Mouse (Mus musculus): Measurements from ENCODE around the gene Mymx. TPM values are rescaled to one million over a fixed set of nuclear protein-coding genes. Genes with fewer than 3 reads are reported as not detected.
A peak's percentile ranks its signal among the peaks of the same experiment; 100 is the strongest.

Gene Mymx
- polyA plus RNA-seq, 1 experiment from 2014 or later: 1.1 TPM

DNA sequence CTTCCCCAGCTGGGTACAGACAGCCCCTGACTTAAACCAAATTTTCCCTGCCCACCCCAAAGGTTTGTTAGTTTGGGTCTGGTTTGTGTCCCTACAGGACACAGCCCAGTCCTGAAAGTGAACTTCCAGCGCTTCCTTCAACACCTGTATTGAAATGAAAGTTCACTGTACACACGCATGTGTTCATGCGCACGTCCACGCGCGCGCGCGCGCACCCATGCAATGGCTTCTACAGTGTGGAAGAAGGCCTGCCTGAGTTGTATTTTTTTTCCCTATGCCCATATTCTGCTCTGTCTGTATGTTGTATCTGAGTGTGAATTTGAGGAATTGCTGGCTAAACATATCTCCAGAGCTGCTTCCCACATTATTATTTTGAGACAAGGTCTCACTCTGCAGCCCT lies 36.8 kb downstream of the Mymx start:
- Histone ChIP-seq H3K4me3 (ENCODE audit: low read depth, low read length) (peak overlapping the region; percentile 68), H3K9ac (ENCODE audit: low read depth, low read length) (peak overlapping the region; percentile 78), H3K36me3 (ENCODE audit: control insufficient read depth, insufficient read depth, low read length) (peaks cover 9% of the 10 kb centered on the region), H3K27ac (ENCODE audit: low read depth, low read length) (no peak overlapping the region; the same call in 1 of the 2 replicates), H3K27me3 (ENCODE audit: control insufficient read depth, insufficient read depth, low read length) (no peaks in the 10 kb centered on the region), H3K4me2 (replicated peaks; ENCODE audit: low read depth, low read length) (peak overlapping the region; percentile 83), H3K4me1 (replicated peaks; ENCODE audit: control insufficient read depth, insufficient read depth, low read length) (peaks cover 3% of the 10 kb centered on the region; the same call in 1 of the 2 replicates), H3K9me3 (ENCODE audit: control insufficient read depth, low read length) (no peaks in the 10 kb centered on the region)
- DNase-seq (ENCODE audit: low spot score) (no peak), ATAC-seq (ENCODE audit: low FRiP score) (no peak)
- 94% methylated on average over 11 of the region's 11 CpGs for WGBS

DNA sequence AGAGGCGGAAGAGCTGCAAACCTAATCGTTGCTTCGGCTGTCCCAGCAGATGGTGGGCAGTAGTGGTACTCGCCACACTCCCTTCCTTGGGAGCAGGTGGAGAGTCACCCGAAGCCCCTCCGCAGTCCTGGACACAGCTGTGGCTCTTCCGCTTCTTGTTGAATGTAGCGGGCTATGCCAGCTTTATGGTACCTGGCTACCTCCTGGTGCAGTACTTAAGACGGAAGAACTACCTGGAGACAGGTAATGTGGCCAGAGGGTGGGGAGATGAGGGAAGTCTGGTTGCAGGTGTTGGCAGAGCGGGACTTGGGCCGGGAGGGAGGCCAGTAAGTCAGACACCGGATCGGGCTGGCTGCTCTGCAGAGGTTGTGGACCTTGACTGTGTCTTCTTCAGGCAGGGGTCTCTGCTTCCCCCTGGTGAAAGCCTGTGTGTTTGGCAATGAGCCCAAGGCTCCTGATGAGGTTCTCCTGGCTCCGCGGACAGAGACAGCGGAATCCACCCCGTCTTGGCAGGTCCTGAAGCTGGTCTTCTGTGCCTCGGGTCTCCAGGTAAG lies 37.3 kb downstream of the Mymx start:
- no peaks in the 10 kb centered on the region for H3K27me3 ChIP-seq (ENCODE audit: control insufficient read depth, insufficient read depth, low read length)
- H3K27ac ChIP-seq (ENCODE audit: low read depth, low read length): peak overlapping the region; percentile 80
- H3K36me3 ChIP-seq (ENCODE audit: control insufficient read depth, insufficient read depth, low read length): peaks cover 6% of the 10 kb centered on the region
- H3K9me3 ChIP-seq (ENCODE audit: control insufficient read depth, low read length): no peaks in the 10 kb centered on the region
- DNase-seq (ENCODE audit: low spot score) (no peak), ATAC-seq (ENCODE audit: low FRiP score) (no peak; the same call in 1 of the 2 replicates)
- H3K4me3 ChIP-seq (ENCODE audit: low read depth, low read length): peak overlapping the region; percentile 68
- peak overlapping the region; percentile 78 for H3K9ac ChIP-seq (ENCODE audit: low read depth, low read length)
- H3K4me2 ChIP-seq (replicated peaks; ENCODE audit: low read depth, low read length): peak overlapping the region; percentile 83
- peaks cover 3% of the 10 kb centered on the region; the same call in 1 of the 2 replicates for H3K4me1 ChIP-seq (replicated peaks; ENCODE audit: control insufficient read depth, insufficient read depth, low read length)
- 16% methylated on average over 18 of the region's 18 CpGs for WGBS

DNA sequence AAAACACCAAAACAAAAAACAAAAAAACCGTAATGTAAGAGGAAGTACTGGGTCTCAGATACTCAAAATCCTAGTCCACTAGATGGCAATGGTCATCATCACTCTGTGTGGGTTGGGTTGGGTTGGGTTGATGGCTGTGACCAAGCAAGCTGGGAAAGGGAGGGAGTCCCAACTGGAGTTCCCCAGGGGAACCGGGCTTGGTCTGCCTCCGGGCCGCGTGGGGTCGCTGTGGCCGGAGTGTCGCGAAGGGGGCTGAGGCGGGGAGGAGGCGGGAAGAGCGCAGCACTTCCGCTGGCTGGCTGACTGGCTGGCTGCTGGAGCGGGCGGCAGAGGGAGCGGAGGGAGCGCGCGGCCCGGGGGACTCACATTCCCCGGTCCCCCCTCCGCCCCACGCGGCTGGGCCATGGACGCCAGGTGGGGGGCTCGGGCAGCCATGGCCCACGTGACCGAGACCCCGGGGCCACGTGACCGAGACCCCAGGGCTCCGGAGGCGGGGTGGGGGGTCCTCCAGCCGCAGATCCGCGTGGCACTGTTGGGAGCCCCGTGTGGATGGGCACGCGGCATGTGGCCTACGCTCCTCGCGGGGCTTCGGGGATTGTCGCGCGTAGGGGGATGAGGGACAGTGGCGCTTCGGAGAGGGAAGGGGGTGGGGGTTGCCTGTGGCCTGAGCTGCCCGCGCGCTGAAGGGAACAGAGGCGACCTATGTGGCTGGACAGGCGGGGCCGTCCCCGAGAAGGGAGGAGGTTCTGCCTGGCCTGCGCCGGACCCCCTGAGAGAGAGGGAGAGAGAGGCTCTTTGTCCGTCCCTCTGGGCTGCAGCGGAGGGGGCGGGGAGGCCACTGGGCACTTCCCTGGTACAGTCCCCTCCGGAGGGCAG lies 38.0 kb downstream of the Mymx start, which contains the start of gene Slc35b2:
Gene Slc35b2 (plus strand): TSS at position 220 of the 876 bp plus-strand sequence.
- H3K36me3 ChIP-seq (ENCODE audit: control insufficient read depth, insufficient read depth, low read length): peaks cover 3% of the 10 kb centered on the region; the same call in 1 of the 2 replicates
- H3K9me3 ChIP-seq (ENCODE audit: control insufficient read depth, low read length): no peaks in the 10 kb centered on the region
- peak; percentile 93 for DNase-seq (ENCODE audit: low spot score)
- under 1% methylated on average over 58 of the region's 61 CpGs for WGBS
- peak within 1 kb of the TSS; percentile 80 for H3K27ac ChIP-seq (ENCODE audit: low read depth, low read length)
- no peaks in the 10 kb centered on the region for H3K27me3 ChIP-seq (ENCODE audit: control insufficient read depth, insufficient read depth, low read length)
- peak within 1 kb of the TSS; percentile 83 for H3K4me2 ChIP-seq (replicated peaks; ENCODE audit: low read depth, low read length)
- peak within 1 kb of the TSS; percentile 68 for H3K4me3 ChIP-seq (ENCODE audit: low read depth, low read length)
- peak; percentile 87 for ATAC-seq (ENCODE audit: low FRiP score)
- peaks cover 3% of the 10 kb centered on the region; the same call in 1 of the 2 replicates for H3K4me1 ChIP-seq (replicated peaks; ENCODE audit: control insufficient read depth, insufficient read depth, low read length)
- H3K9ac ChIP-seq (ENCODE audit: low read depth, low read length): peak within 1 kb of the TSS; percentile 78

DNA sequence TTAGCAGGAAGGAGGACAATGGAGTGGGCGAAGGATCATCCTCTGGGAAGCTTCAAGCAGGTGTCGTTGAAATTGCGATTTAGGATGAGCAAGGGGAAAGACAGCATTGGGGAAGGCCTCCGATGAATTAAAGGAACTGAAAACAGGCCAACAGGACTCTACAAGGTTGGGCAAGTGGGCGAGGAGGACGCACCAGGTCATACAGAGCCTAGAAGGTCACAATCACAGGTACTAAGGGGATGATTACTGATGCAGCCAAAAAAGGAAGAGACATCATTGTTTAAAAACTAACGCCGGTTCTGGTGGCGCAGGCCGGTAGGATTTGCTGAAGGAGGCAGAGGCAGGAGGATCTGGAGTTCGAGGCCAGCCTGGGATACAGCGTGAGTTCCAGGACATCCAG lies 38.7 kb downstream of the Mymx start:
- Histone ChIP-seq H3K4me1 (replicated peaks; ENCODE audit: control insufficient read depth, insufficient read depth, low read length) (peaks cover 3% of the 10 kb centered on the region; the same call in 1 of the 2 replicates), H3K4me2 (replicated peaks; ENCODE audit: low read depth, low read length) (no peak overlapping the region), H3K27ac (ENCODE audit: low read depth, low read length) (0 out of 2 replicates have a peak overlapping the region, but pooled peaks have one; percentile 80), H3K9ac (ENCODE audit: low read depth, low read length) (no peak overlapping the region), H3K4me3 (ENCODE audit: low read depth, low read length) (no peak overlapping the region), H3K36me3 (ENCODE audit: control insufficient read depth, insufficient read depth, low read length) (no peaks in the 10 kb centered on the region), H3K9me3 (ENCODE audit: control insufficient read depth, low read length) (no peaks in the 10 kb centered on the region), H3K27me3 (ENCODE audit: control insufficient read depth, insufficient read depth, low read length) (no peaks in the 10 kb centered on the region)
- DNase-seq (ENCODE audit: low spot score) (no peak), ATAC-seq (ENCODE audit: low FRiP score) (no peak)
- 82% methylated on average over 12 of the region's 12 CpGs for WGBS

DNA sequence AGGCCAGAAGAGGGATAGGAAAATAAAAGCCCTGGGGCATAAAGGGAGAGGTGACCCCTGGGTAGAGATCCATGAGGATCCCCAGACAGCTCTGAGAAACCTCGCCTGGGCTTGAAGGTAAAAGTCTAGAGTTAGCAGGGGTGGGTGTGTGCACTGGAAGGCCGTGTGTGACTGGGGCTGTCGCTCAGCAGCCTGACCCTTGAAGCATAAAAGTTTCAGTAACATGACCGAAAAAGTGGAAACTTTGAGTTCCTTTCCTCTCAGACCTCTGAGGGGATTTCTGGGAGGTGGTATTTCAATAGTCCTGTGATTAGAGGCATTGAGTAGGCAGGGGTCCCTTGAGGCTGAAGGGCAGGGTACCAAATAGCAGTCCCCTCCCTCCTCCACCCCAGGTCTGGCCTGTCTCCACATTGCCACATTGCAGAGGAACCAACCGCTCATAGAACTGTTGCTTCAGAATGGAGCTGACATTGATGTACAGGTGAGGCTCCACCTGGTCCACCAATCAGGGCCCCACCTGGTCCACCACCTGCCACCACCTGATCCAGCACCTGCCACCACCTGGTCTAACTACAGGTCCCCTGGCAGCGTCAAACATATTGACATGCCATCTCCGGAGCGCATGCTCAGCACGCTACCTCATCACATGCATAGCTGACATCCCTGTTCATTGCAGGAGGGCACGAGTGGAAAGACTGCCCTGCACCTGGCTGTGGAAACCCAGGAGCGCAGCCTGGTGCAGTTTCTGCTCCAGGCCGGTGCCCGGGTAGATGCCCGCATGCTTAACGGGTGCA lies 42.0 kb downstream of the Mymx start:
- WGBS: 90% methylated on average over 15 of the region's 15 CpGs
- DNase-seq (ENCODE audit: low spot score): no peak

DNA sequence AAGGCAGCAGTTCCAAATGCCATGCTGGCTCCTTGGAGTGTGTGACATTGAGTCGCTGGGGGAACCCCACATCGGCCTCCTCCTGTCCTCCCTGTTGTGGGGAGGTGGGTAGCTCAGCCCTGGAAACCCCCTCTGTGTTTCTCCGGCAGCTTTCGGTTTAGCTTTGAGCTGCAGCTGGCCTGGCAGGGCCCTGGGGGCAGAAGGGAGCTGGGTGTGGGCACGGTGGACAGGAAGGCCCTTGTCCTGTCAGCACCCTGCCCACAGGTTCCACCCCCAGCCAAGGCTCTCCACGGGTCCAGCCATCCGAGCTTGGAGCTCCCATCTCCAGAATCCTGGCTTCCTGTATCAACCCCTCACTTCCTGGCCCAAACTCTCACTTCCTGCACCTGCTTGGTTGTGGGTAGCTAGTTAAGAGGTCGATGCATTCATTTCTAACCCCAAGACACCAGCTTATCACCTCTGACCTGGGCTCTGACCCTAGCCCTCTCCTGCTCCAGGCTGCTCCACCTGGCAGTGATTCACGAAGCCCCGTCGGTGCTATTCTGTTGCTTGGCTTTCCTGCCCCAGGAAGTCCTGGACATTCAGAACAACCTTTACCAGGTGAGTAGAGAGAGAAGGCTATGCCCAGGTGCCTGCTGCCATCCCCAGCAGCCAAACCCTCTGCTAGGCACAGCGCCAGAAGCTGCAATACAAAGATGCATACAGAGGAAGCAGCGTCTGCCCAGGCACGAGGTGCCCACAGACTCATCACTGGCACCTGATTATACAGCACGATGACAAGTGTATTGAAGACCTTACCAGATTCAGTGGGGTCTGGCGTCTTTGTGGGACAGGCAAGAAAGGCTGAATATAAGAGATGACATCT lies 43.7 kb downstream of the Mymx start:
- H3K9me3 ChIP-seq (ENCODE audit: control insufficient read depth, low read length): no peaks in the 10 kb centered on the region
- WGBS: 69% methylated on average over 16 of the region's 16 CpGs
- no peaks in the 10 kb centered on the region for H3K36me3 ChIP-seq (ENCODE audit: control insufficient read depth, insufficient read depth, low read length)
- H3K4me1 ChIP-seq (replicated peaks; ENCODE audit: control insufficient read depth, insufficient read depth, low read length): 0 out of 2 replicates have a peak, but pooled peaks cover 2% of the 10 kb centered on the region
- no peak overlapping the region for H3K27ac ChIP-seq (ENCODE audit: low read depth, low read length)
- ATAC-seq (ENCODE audit: low FRiP score) (no peak), DNase-seq (ENCODE audit: low spot score) (no peak)
- 0 out of 2 replicates have a peak, but pooled peaks cover 2% of the 10 kb centered on the region for H3K27me3 ChIP-seq (ENCODE audit: control insufficient read depth, insufficient read depth, low read length)
- no peak overlapping the region for H3K4me2 ChIP-seq (replicated peaks; ENCODE audit: low read depth, low read length)
- H3K4me3 ChIP-seq (ENCODE audit: low read depth, low read length): no peak overlapping the region
- no peak overlapping the region for H3K9ac ChIP-seq (ENCODE audit: low read depth, low read length)

More for the DNA sequence above, 42.0 kb downstream of the Mymx start:
- Histone ChIP-seq H3K4me1 (replicated peaks; ENCODE audit: control insufficient read depth, insufficient read depth, low read length) (peaks cover 2% of the 10 kb centered on the region; the same call in 1 of the 2 replicates), H3K27me3 (ENCODE audit: control insufficient read depth, insufficient read depth, low read length) (0 out of 2 replicates have a peak, but pooled peaks cover 2% of the 10 kb centered on the region), H3K36me3 (ENCODE audit: control insufficient read depth, insufficient read depth, low read length) (no peaks in the 10 kb centered on the region), H3K27ac (ENCODE audit: low read depth, low read length) (no peak overlapping the region), H3K4me3 (ENCODE audit: low read depth, low read length) (no peak overlapping the region), H3K9me3 (ENCODE audit: control insufficient read depth, low read length) (no peaks in the 10 kb centered on the region), H3K9ac (ENCODE audit: low read depth, low read length) (no peak overlapping the region), H3K4me2 (replicated peaks; ENCODE audit: low read depth, low read length) (no peak overlapping the region)
- no peak for ATAC-seq (ENCODE audit: low FRiP score)

DNA sequence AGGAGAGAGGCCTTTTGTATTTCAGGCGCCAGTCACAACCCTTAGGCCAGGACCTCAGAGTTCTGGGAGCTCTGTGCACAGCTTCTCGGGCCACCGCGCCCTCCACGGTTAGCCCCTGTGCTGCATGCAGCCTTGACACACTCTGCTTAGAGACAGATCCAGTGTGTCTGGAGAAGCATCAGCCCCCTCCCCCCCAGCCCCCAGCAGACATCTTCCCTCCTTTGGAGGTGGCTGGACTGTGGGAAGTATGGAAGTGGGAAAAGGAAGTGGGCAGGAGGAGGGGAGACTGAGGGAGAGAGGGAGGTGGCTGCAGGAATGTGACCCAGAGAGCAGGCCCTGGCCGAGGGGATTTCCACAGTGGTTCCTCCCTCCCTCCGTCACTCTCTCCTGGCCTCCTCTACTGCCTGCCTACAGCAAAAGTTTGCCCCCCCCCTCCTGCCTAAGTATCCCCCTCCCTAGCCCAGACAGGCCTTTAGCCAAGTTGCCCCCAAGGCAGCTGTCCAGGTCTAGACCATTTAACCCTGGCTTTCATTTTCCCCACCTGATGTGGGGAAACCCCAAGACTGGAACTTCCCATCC lies 44.6 kb downstream of the Mymx start:
- WGBS: 78% methylated on average over 7 of the region's 7 CpGs
- no peak overlapping the region for H3K27ac ChIP-seq (ENCODE audit: low read depth, low read length)
- no peak for DNase-seq (ENCODE audit: low spot score)

More for the DNA sequence above, 44.6 kb downstream of the Mymx start:
- ATAC-seq (ENCODE audit: low FRiP score): no peak
- no peaks in the 10 kb centered on the region for H3K36me3 ChIP-seq (ENCODE audit: control insufficient read depth, insufficient read depth, low read length)
- H3K27me3 ChIP-seq (ENCODE audit: control insufficient read depth, insufficient read depth, low read length): 0 out of 2 replicates have a peak, but pooled peaks cover 2% of the 10 kb centered on the region
- no peaks in the 10 kb centered on the region for H3K9me3 ChIP-seq (ENCODE audit: control insufficient read depth, low read length)
- no peak overlapping the region for H3K4me2 ChIP-seq (replicated peaks; ENCODE audit: low read depth, low read length)
- 0 out of 2 replicates have a peak, but pooled peaks cover 2% of the 10 kb centered on the region for H3K4me1 ChIP-seq (replicated peaks; ENCODE audit: control insufficient read depth, insufficient read depth, low read length)
- H3K4me3 ChIP-seq (ENCODE audit: low read depth, low read length): no peak overlapping the region
- no peak overlapping the region for H3K9ac ChIP-seq (ENCODE audit: low read depth, low read length)

Measured in hindbrain, embryonic 11.5 days (tissue).